Mouse (Mus musculus) neural tube, embryonic 11.5 days (tissue): Measurements from ENCODE around the gene Izumo1. TPM values are rescaled to one million over a fixed set of nuclear protein-coding genes. Genes with fewer than 3 reads are reported as not detected.

ENCODE experiments used
- ATAC-seq: fragments of 200-750 bp; cut with Nextera tagmentation; 2 replicates; pipeline ENCODE4 v1.8.0; 2017; ENCODE audit warnings: moderate number of reproducible peaks, mild to moderate bottlenecking, moderate TSS enrichment, moderate library complexity; ENCODE audit not compliant: insufficient read depth, low FRiP score, low TSS enrichment
- DNase-seq: peaks from one replicate; pipeline ENCODE4 v3.0.0-alpha.2; 2015; ENCODE audit warnings: low spot score
- H3K27ac ChIP-seq: fragments of 300-500 bp; sonication (generic); 2 replicates; pipeline ENCODE4 v1.5.1; 2014; ENCODE audit warnings: low read depth, mild to moderate bottlenecking, low read length
- H3K27me3 ChIP-seq: fragments of 300-500 bp; sonication (generic); 2 replicates; pipeline ENCODE4 v1.6.1; 2014; ENCODE audit warnings: mild to moderate bottlenecking, low read length, mixed read lengths; ENCODE audit not compliant: control insufficient read depth, insufficient read depth
- H3K36me3 ChIP-seq: fragments of 300-500 bp; sonication (generic); 2 replicates; pipeline ENCODE4 v1.6.1; 2014; ENCODE audit warnings: mild to moderate bottlenecking, low read length, moderate library complexity, mixed read lengths; ENCODE audit not compliant: control insufficient read depth, insufficient read depth
- H3K4me1 ChIP-seq: fragments of 300-500 bp; sonication (generic); 2 replicates; pipeline ENCODE4 v1.6.1; 2014; ENCODE audit warnings: low read length, mixed read lengths; ENCODE audit not compliant: control insufficient read depth, insufficient read depth
- H3K4me2 ChIP-seq: fragments of 300-500 bp; sonication (generic); 2 replicates; pipeline ENCODE4 v1.6.1; 2014; ENCODE audit warnings: low read depth, mild to moderate bottlenecking, moderate library complexity
- H3K4me3 ChIP-seq: fragments of 300-500 bp; sonication (generic); 2 replicates; pipeline ENCODE4 v1.5.1; 2014; ENCODE audit warnings: low read depth, low read length
- H3K9ac ChIP-seq: fragments of 300-500 bp; sonication (generic); 2 replicates; pipeline ENCODE4 v1.6.1; 2014; ENCODE audit warnings: mild to moderate bottlenecking, low read length
- H3K9me3 ChIP-seq: fragments of 300-500 bp; sonication (generic); 2 replicates; pipeline ENCODE4 v1.6.1; 2016; ENCODE audit warnings: low read length; ENCODE audit not compliant: control insufficient read depth
- WGBS: fragments of 180-500 bp; shearing (Covaris S2); extraction: QIAGEN DNeasy Blood & Tissue Kit; methylation state at CpG from one replicate; pipeline ENCODE4 v1.1.7; 2014; 5-methylcytosine and 5-hydroxymethylcytosine counted together
- polyA plus RNA-seq: library from polyadenylated mRNA; unstranded; fragments of >200 nt; fragmentation: Nextera tagmentation; extraction: Ambion mirVana; gene quantifications from 2 replicates; pipeline ENCODE4 v1.2.1, GENCODE M21; 2014

Gene Izumo1
- not detected in 2 replicates for polyA plus RNA-seq

DNA sequence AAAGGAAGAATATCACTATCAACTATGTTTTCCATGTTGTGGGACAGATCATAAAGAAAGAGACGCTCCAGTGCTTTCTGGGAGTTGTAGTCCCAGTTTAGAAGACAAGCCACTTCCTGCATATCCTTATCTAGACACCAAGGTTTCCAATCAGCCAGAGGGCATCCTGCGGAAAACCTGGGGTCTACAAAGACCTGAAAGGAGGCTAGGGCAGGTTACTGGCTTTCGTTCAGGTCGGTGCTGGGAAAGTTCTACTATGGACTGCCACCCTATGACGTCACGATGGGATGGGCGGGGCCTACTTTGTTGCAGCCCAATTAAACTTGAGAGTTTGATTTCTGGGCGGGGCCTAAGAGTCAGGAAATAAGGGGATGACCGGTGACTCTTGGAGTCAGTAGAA, at the start of gene Izumo1:
Gene Izumo1 (plus strand): TSS at position 369 of the 400 bp plus-strand sequence.
- no peaks in the 10 kb centered on the region for H3K4me1 ChIP-seq
- H3K27ac ChIP-seq = no peak within 1 kb of the TSS
- no peaks in the 10 kb centered on the region for H3K9me3 ChIP-seq
- no peak within 1 kb of the TSS for H3K4me2 ChIP-seq
- DNase-seq (peak; percentile 43), ATAC-seq (no peak)
- H3K9ac ChIP-seq = no peak within 1 kb of the TSS
- WGBS = 31% methylated on average over 9 of the region's 9 CpGs
- H3K27me3 ChIP-seq = peaks cover 21% of the 10 kb centered on the region
- H3K36me3 ChIP-seq = no peaks in the 10 kb centered on the region
- no peak within 1 kb of the TSS for H3K4me3 ChIP-seq

DNA sequence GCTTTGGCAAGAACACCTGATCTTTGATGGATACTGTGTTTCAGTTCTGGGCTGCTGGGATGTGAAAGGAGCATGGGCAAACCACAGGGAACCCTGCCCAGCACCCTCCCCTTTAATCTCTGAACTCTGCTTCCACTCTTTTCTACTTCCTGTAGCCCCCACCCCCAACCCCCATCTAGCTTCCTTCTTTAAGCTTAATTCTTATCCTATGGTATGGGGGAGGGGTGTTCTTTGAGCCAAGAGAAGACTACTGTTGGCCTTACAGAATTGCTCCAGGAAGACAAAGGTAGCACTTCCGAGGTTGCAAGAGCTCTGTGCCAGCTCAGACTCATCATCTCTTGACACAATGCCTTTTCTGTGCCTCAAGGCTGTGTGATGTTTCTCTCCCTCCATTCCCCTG, 49.6 kb upstream of the Izumo1 start:
- WGBS = 50% methylated on average over 1 of the region's 1 CpGs

DNA sequence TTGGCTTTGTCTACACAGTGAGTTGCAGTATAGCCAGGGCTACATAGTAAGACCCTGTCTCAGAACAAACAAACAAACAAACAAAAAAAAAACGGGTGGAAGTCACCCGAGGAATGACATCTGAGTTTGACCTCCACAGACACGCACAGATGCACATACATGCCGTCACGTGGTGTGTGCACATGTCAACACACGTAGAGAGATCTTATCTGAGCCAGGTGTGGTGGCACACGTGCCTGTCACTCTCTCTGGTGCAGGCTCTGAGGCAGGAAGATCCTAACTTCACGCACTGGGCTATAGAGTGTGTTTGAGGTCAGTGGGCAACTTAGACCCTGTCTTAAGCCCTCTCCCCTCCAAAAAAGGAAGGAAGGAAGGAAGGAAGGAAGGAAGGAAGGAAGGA, 47.7 kb upstream of the Izumo1 start:
- Histone ChIP-seq H3K9ac (no peak overlapping the region), H3K4me2 (no peak overlapping the region), H3K4me1 (peaks cover 9% of the 10 kb centered on the region), H3K4me3 (no peak overlapping the region), H3K9me3 (no peaks in the 10 kb centered on the region), H3K27ac (no peak overlapping the region), H3K36me3 (peaks cover 2% of the 10 kb centered on the region; the same call in 1 of the 2 replicates), H3K27me3 (no peaks in the 10 kb centered on the region)
- WGBS = 85% methylated on average over 8 of the region's 8 CpGs
- ATAC-seq (no peak), DNase-seq (no peak)

More for the DNA sequence above, 49.6 kb upstream of the Izumo1 start:
- Histone ChIP-seq H3K4me3 (no peak overlapping the region), H3K9ac (no peak overlapping the region), H3K36me3 (peaks cover 2% of the 10 kb centered on the region; the same call in 1 of the 2 replicates), H3K4me1 (peaks cover 15% of the 10 kb centered on the region), H3K4me2 (no peak overlapping the region), H3K9me3 (no peaks in the 10 kb centered on the region), H3K27ac (no peak overlapping the region), H3K27me3 (no peaks in the 10 kb centered on the region)
- ATAC-seq (no peak), DNase-seq (no peak)

DNA sequence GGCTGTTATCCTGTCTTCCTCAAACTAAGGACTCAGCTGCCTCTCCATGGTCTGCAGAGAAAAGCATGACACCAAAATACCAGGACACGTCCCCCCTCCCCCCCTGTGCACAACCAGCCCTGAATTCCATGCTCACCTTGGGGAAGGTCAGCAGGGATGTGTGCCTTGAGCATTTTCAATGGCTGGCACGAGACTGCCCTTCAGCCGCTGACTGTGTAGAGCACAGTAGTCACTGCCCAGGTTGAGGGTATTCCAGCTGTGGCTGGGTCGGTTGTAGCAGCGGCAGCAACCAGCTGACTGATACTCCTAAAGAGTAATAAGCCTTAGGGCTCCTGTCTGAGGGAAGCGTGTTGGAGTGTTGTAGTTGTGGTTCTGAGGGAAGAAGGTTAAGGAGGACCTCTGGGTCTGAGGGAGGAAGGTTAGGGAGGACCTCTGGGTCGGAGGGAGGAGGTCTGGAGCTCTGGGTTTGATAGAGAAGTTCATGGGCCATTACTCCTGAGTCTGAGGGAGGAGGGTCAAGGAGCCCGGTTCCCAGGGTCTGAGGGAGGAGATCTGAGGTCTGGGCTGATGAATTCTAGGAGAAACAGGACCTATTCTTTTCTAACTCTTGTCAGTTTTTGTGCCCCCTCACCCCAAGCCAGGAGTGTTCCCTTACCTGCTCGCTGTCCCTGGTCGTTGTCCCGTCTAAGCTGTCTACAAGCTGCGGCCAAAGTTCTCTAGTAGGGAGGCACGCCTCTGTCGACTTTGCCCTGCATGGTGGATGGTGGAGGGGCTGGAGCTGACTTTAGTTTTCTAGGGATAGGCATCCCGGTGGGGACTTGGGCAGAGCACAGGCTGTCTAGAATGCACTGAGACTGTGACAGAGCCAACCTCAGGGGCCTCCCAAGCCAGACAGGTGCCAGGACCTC, 46.9 kb upstream of the Izumo1 start:
- H3K27ac ChIP-seq = no peak overlapping the region
- H3K9ac ChIP-seq = no peak overlapping the region
- H3K36me3 ChIP-seq = peaks cover 2% of the 10 kb centered on the region; the same call in 1 of the 2 replicates
- no peak overlapping the region for H3K4me2 ChIP-seq
- no peaks in the 10 kb centered on the region for H3K9me3 ChIP-seq
- H3K4me3 ChIP-seq = no peak overlapping the region
- H3K4me1 ChIP-seq = peaks cover 8% of the 10 kb centered on the region
- no peaks in the 10 kb centered on the region for H3K27me3 ChIP-seq
- ATAC-seq (no peak), DNase-seq (no peak)
- WGBS = 86% methylated on average over 15 of the region's 15 CpGs

DNA sequence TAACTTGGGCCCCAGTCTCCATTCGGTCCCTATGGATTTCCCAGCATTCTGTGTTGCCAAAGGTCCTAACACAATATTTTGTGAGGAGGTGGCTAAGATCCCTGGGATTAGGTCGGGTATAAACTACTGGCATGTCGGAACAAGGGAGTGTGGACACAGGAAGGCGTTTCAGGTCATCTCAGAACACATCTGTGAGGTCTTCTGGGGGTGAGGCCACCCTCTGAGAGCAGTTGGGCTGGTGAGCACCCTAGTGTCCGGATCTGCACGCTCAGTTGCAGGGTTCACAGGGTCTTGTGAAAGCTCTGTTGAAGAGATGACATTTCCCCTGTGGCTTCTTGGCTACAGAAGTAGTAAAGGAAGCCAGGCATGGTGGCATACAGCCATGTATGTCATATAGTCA, 35.7 kb upstream of the Izumo1 start:
- Histone ChIP-seq H3K27ac (no peak overlapping the region), H3K27me3 (no peaks in the 10 kb centered on the region), H3K9ac (no peak overlapping the region), H3K36me3 (no peaks in the 10 kb centered on the region), H3K4me2 (no peak overlapping the region), H3K4me1 (no peaks in the 10 kb centered on the region), H3K4me3 (no peak overlapping the region), H3K9me3 (no peaks in the 10 kb centered on the region)
- ATAC-seq (no peak), DNase-seq (no peak)
- WGBS = 87% methylated on average over 6 of the region's 6 CpGs

DNA sequence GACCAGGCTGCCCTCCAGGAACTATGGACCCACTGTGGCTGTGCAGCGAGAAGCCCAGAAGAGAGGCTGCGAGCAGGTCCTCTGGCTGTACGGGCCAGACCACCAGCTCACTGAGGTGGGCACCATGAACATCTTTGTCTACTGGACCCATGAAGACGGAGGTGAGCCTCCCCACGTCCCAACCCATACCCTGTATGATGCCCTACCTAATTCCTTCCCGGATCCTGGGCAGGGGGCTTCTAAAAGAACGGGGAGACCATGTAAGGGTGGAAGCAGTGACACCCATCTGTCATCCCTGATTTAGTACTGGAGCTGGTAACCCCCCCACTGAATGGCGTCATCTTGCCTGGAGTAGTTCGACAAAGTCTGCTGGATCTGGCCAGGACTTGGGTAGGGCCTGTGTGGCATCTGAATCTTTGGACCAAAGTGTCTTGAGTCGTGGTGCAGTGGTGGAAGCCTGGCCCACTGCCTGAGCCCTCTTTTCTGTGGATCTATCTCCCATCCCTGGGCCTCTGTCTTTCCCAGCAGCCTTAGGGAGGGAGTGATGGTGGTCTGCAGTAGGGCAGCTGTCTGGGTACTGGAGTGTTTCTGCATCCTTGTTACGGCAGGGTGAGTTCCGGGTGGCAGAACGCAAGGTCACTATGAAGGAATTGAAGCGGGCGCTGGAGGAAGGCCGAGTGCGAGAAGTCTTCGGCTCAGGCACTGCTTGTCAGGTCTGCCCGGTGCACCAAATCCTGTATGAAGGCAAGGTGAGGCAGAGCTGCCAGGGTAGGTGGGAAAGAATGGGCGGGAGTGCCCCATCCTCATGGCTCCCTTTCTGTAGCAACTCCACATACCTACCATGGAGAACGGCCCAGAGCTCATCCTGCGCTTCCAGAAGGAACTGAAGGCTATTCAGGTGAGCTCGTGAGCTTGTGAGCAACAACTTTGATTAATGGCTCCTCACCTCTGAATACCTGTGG, 33.7 kb upstream of the Izumo1 start:
- ATAC-seq (no peak), DNase-seq (no peak)
- no peaks in the 10 kb centered on the region for H3K27me3 ChIP-seq
- no peaks in the 10 kb centered on the region for H3K9me3 ChIP-seq
- no peak overlapping the region for H3K4me3 ChIP-seq
- H3K4me2 ChIP-seq = no peak overlapping the region
- H3K27ac ChIP-seq = no peak overlapping the region
- no peaks in the 10 kb centered on the region for H3K4me1 ChIP-seq
- no peak overlapping the region for H3K9ac ChIP-seq
- WGBS = 94% methylated on average over 23 of the region's 23 CpGs
- no peaks in the 10 kb centered on the region for H3K36me3 ChIP-seq

DNA sequence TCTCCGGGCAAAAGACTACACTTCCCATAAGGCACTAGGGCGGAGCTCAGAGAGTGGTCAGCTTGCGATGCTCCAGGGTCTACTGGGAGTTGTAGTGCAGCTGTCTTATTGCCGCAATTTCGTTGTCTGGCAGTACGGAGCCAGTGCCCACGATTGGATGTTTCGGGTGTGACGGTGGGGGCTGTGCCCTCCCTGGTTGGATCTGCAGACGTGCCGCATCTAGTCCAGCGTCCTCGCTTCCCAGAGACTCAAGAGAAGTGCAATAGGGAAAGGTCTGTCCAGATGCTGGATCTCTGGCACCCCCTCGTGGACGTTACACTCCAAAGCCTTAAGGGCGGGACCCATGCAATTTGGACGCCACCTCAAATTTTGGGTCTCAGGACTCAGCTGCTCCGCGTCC, 32.4 kb upstream of the Izumo1 start:
- Histone ChIP-seq H3K9ac (peak overlapping the region; percentile 29; the same call in 1 of the 2 replicates), H3K4me2 (peak overlapping the region; percentile 43), H3K4me1 (no peaks in the 10 kb centered on the region), H3K9me3 (no peaks in the 10 kb centered on the region), H3K36me3 (no peaks in the 10 kb centered on the region), H3K4me3 (peak overlapping the region; percentile 25), H3K27ac (no peak overlapping the region), H3K27me3 (no peaks in the 10 kb centered on the region)
- peak; percentile 96 for ATAC-seq
- WGBS = 3% methylated on average over 19 of the region's 19 CpGs
- DNase-seq = peak; percentile 92

DNA sequence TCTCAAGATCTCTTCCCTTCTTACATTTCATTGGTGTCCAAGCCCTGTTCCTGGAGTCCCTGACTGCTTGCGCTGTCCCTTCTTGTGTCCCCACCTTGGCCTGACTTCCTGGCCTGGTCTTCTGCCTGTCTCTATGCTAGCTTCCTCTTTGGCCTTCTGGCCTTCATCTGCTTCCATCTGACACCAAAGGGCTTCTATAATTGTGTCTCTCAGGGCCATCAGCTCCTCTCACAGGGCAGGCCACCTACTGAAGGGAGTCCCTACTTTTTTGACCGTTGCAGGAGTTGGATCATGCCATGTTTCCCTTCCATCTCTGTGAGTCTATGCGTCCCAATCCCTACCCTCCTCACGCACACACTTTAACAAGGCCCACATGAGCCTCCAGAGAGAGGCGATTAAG, 31.7 kb upstream of the Izumo1 start:
- no peak overlapping the region for H3K27ac ChIP-seq
- H3K4me2 ChIP-seq = no peak overlapping the region
- no peaks in the 10 kb centered on the region for H3K36me3 ChIP-seq
- no peaks in the 10 kb centered on the region for H3K4me1 ChIP-seq
- H3K9ac ChIP-seq = no peak overlapping the region
- no peaks in the 10 kb centered on the region for H3K27me3 ChIP-seq
- H3K4me3 ChIP-seq = no peak overlapping the region
- no peaks in the 10 kb centered on the region for H3K9me3 ChIP-seq
- ATAC-seq (no peak), DNase-seq (no peak)
- WGBS = 92% methylated on average over 5 of the region's 5 CpGs
